Mouse (Mus musculus): ENCODE measurements around the gene Thsd7b.
"Not testable (repeated sequence)": the region's sequence is repeated elsewhere in the genome, so short reads cannot be mapped to it uniquely, and the experiment has no call there.

The Thsd7b gene

DNA sequence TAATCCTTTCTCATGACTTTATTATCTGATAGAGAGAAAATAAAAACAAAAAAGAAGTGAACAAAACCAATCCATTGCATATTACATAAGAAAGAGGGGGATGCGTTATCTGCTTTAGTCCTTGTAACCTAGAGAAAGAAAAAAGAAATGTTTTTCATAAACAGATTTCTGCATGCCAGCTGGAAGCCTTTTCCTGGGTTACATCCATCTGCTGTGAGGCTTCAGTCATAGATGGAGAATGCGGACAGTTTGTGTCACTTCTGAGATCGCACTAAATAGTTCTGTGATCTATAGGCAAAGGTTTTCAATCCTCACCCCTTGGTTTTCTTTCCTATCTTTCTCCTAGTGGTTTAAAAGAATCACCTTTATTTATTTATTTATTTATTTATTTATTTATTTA, 259.1 kb downstream of the Thsd7b start:
- no peak for DNase-seq

DNA sequence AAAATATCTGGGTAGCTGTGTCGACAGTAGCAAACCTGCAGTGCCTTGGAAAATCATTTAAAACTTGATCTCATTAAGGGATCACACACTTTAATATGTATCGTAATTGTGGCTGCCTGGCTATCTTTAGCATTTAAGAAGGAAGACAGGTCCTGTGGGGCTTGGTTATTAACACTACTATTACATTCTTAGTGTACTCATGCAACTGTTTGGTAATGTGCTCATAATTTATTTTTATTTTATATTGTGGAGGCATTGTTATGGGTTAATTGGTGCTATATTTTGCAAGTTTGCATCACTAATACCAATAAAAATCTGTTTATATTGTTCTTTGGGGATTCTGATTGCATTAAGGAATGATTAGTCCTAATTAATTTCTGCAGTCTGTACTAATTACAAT, 265.4 kb downstream of the Thsd7b start:
- DNase-seq, result no peak

DNA sequence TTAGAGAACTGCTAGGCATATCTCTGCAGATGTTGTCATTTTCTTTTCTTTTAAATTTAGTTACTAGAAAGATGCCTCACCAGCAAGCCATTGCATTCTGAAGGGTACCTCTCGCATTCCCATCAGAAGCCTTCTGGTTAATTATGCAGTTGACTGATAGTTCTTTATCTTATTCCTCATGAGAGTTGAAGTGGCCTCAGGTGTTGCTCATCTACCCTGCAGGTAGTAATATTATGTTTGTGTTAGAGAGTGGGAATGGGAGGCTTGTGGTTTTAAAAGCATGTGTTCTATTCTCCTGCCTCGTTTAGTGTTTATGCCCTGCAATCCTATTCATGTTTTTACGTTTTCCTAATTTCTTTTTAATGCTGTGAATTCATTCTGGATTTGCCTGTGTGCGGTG, 265.9 kb downstream of the Thsd7b start:
- no peak for DNase-seq

DNA sequence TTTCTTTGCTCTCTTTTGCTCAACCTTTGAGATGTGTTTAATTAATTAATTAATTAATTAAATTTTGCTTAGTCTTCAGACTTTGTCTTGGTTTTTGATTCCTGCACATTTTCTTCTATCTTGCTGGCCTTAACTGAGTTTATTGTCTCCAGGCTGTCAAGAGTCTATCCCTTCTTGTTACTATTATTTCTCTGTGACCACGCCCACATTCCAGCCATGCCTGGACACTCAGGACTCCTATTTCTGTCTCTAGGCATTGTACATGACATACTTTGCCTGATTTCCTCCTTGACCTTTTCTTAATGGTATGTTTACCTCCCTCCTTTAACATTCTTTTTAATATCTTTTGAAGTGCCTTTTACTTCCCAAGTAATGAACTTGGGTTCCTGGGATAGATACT, 267.6 kb downstream of the Thsd7b start:
- DNase-seq, result no peak

DNA sequence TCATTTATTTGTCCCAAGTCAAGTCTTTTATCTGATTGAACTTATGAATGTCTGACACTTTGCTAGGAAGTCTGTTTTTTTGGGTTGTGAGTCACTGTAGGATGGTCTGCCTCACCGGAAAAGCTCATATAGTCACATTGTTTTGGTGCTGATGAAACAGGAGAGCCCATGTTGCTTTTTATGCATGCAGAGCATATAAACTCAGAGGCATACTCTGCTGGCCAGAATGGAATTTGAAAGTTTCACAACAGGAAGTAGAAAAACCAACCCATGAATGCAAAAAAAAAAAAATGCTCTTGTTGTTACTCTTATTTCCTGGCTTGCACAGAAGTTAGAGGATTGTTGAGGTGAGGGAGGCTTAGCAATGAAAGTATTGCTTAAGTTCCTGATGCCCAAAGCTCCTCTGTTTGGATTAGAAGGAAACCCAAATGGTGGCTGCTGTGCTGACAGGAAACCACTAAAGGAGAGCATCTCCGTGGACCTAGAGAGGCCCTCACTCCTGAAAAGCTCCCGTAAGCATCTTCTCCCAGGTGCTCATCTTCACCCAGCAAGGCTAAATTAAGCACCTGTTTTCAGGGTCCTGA, 269.6 kb downstream of the Thsd7b start:
- no peak for DNase-seq

DNA sequence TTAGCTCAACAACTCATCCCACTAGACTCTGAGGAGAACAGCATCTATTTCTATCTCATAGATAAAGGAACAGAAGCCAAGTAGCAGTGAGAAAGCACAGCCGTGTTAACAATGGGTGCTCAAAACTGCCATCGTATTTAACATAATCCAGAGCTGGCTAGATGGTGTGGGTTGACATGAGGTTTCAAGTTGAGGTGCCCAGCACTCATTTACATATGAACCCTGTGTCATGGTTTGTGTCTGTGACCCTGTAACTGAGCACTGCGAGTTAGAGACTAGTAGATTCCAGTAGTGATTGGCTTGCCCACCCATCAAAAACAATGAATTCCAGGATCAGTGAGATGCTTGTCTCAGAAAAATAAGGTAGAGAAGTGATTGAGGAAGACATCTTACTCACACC, 270.1 kb downstream of the Thsd7b start:
- no peak for DNase-seq

DNA sequence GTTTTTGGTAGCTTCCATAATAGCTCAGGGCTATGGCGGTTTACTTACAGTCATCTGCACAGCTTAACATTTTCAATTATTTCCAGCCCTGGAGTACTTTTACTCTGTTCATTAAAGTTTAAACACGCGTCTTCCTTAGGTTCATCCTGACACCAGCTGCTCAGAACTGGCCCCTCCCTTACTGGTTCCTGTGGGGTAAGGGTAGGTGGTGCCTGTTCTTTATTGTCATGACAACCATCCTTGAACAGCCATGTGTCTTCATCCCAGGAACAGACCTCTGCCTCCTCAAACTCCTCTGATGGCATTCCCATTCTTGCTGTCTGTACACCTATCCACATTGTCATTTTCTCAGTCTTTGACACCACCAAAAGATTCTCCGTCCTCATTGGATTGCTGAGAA, 285.0 kb downstream of the Thsd7b start:
- DNase-seq, result no peak

DNA sequence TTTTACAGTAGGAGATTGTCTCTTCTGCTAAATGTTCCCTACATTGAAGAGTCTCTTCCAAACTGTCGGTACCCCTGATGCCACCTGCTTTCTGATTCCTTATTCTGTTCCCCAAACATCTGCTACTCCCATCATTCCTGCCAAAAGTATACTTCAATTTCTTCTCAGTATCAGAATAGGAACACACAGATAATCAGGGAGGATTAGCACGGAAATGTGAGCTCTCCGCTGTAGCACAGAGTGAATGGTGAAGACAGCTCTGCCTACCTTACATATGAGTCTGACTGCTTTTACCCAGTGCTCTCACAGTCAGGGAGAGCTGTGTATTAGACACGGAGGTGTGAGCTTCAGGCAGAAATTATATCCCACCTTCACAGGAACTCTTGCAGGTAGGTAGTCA, 286.0 kb downstream of the Thsd7b start:
- no peak for DNase-seq

DNA sequence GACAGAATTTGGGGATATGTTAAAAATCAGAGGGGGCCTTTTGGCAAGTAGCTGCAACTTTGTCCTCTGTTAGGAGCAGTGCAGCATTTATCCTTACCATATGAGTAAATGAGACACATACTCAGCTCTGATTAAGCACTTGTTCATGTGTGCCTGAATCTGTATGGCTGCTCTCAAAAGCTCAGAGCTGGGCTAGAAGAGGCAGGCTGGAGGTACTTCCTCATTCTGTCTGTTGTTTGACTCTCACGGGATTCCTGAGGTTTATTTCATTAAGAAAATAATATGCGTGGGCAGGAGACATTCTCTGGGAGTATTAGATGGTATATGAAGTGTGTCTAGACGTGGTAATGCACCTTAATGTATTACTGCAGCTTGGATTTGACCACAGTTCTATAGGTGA, 286.7 kb downstream of the Thsd7b start:
- no peak for DNase-seq

DNA sequence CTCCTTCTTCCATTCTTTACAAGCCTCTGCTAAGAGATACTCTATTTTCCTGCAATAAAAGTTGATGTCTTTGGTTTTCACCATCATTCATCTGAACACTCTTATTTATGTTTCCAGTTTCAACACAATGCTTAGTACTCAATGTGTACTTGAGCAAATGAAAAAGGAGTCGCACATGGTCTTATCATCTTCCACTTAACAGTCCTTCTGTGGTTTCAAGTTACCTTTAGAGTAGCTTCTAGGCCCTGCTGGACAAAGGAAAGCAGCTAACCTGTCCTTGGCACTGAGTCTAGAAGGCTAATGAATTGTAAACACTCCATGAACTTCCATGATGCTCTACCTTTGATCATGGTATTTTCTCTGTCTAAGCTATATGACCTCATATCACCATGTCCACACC, 289.6 kb downstream of the Thsd7b start:
- no peak for DNase-seq

DNA sequence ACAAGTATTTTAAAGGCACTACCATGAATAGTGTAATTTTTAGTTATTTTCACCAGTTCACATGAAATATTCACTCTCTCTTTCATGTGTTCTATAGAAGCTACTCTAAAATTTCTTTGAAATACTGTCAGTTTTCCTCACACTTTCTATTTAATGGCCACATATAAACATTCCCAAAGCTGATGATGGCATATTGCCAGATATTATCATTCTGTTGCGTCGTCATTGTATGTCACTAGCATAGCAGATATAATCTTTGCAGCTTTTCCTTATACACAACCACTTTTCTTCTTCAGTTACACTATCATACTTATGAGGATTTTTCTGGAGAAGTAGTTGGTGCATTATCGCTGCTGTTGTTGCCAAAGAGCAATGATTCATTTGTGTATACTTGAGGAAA, 297.4 kb downstream of the Thsd7b start:
- DNase-seq, result no peak

DNA sequence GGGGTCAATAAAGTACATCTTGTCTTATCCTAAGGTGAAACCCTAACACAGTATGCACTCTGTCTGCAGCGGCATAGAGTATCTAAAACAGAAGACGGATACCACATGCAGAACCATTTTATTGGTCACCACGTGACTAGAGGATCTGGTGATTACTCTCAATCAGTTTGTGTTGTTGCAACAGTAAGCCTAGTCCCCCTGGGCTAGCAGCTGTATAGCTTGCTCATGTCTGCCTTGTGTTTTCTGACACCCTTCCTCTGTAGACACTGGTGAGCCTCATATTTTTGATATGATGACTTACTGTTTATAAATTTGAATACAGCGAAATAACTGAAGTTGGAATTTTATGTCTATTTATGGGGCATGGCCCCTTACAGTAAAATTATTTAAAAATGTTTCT, 306.9 kb downstream of the Thsd7b start:
- no peak for DNase-seq

DNA sequence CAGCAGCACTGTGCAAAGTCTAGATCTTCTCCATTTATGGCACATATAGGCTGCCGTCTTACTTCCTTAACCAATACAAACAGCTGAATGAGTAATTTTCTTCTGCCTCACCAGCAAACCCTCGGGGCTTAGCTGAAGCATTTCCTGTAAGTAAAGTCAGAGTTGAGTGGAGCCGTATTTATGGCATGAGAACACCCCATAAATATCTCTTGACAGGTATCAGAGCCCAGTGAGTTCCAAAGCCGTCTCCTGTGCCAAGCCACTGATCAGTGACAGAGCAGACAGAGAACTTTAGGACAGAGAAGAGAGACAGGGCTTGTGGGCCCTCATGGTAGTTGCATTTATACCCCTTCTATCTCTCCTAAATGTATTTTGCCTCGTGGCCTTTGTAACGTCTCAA, 313.5 kb downstream of the Thsd7b start:
- DNase-seq, result no peak

DNA sequence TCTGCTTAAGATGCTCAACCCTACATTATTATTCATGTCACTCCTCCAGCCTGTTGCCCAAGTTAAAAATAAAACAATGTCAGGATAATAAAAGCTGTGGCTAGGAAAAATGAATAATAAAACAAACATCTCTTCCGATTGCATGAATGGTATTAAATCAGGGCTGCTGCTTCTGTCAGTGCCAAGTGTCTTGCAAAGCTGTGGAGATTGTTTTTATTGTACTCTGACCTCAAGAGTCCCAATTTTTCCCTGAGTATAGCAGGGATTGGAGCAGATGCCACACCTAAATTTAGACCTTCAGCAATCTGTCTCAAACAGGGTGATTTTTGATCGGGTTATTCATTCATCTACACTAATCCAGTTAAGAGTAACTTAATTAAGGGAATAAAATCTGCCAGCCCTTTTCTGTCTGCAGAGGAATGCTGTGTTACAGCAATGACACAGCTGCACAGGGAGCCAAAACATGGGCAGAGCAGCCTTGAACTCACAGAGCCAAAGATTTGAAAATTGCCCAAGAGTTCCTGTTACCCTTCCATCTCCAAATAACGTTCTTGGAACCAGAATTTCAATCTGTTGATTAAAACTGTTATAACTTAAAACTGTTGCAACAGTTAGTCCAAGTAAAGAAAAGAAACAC, 316.4 kb downstream of the Thsd7b start:
- DNase-seq, result no peak

DNA sequence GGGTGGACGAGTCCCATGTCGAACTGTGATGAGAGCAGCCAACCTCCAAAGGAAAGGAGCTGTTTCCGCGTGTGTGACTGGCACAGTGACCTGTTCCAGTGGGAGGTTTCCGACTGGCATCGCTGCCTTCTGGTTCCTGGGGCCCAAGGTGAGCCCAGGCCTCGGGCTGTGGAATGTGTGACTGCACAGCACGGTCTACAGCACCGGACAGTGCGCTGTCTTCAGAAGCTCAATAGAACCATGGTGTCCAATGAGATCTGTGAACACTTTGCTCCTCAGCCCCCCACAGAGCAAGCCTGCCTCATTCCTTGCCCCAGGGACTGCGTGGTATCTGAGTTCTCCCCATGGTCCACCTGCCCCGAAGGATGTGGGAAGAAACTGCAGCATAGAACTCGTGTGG, 322.3 kb downstream of the Thsd7b start:
- no peak for DNase-seq

DNA sequence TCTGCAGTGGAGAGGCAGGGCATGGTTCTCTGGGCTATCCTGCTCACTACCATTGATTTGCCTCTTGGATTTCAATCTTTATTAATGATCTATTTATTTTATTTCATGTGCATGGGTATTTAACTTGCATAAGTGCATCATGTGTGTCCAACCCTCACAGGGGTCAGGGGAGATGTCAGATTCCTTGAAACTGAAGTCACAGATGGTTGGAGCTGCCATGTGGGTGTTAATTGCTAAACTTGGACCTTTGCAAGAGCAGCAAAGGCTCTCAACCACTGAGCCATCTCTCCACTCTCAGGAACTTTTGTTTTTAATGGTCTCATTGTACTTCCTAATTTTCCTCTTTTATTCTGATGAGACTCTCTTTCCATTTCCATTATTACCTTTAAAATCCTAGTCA, 327.8 kb downstream of the Thsd7b start:
- DNase-seq, result no peak

DNA sequence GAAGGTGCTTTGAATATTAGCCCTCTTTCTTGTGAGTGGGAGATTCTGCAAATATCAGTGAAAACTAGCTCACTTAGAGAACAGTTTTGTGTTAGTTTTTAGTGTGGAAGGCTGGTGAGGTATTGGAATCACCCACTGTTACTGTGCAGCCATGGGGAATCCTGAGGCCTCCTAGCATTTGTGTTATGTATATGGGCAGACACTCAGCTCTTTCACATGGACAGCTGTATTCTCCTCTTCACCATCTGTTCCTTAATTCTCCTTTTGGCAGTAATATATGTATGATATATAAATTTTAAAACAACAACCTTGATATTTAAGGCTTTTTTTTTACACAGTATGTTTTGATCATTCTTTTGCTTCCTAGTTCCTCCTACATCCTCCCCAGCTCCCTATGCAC, 329.2 kb downstream of the Thsd7b start:
- no peak for DNase-seq

DNA sequence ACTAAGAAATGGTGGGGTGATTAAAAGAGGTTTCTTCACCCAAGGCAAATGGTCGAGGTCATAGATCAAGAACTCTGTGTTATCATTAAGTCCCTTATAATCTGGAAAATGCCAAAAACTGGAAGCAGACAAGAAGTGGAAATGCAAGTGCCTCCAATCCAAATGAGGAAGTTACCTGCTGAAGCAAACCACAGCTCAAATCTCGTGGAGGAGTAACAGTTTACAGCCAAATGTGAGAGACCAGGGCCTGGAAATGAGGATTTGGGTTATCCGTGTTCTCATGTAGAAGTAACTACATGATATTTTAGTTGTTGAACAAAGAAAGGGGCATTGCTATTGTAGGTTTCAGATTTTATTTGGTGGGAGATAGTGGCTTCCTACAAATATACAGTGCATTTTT, 335.3 kb downstream of the Thsd7b start:
- DNase-seq, result no peak

DNA sequence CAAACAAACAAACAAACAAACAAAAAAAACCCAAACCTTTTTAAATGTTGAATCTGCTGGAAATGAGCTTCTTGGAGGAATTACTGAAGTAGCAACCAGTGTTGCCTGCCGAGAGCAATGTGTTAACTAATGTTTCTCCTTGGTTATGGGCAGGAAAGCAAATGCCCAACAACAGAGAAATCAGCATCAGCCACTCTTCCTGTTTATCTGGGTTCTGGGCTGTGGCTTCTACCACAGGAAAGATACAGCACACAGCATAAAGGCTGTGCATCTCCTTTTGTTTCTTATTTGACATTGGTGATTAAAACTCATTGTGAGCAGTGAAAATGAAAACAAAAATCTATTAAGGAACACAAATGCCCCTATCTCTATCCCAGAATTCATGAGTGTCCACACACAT, 343.0 kb downstream of the Thsd7b start:
- DNase-seq, result no peak

DNA sequence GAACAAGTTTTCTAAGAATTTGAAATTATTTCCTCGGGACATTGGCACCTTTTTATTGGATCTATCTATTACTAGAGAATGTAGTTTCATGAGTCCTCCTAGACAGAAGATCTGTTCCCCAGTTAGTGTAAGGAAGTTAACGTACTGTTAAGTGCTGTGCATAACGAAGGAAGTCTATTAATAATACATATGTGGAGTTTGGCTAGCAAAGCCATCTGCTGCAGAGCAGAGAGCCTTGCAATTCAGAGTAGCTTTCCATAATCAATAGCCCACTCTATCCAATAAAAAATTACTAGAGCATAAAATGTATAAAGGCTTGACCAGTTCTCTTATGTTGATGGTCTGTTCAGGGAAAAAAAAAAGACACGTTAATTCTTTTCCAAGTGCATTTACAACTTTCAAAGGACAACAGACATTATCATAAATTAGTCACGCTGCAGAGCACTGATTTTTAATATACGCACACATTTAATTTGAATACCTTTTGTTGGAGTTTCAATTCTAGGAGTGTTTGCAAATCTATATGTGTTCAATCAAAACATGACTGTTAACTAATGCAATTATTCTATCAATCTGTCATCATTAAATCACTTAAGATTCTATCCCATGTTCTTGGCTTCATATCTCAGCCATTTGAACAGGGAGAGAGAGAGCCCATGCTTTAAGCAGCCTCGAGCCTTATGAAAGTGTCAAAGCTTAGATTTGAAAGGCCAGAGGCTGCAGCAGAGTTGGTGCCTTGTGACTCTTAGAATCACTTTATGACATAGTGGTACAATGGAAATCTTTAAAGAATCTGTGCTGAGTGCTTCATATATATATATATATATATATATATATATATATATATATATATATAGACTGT, 346.6 kb downstream of the Thsd7b start:
- DNase-seq, result no peak

DNA sequence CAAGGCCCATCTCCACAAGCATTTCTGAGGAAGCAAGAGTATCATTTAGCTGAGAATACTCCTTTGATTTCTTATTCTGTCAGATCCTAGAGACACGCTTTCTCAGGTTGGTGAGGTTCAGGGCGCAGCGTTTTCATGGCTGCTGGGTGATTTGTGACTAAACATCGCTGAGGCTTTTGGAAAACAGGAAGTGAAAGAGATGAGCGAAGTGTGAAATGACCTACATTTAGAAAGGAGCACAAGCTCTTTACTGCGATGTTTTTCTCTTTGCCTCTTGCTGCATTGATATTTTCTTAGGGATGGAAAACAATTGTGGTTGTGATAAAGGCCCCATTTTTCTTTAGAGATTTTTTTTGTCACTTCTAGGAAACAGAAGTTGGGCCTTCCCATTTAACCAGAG, 351.4 kb downstream of the Thsd7b start:
- DNase-seq, result no peak

DNA sequence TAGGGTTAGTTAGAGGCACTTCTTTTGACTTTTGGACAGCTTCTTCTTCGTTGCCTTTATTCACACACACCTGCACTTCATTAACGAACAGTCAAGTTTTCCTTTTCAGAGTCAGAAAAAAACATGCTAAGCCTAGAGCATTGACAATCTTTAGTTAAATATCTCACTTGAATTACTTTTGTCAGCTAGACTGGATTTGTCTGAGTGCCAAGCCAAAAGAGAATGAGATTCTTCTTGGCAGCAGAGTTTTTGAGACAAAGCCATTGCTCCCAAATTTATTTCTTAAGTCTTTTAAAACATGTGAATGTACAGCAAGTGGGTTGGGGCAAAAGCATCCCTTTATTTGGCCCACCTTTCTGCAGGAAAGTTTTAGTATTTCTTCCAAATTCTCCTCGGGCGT, 362.0 kb downstream of the Thsd7b start:
- DNase-seq, result no peak

DNA sequence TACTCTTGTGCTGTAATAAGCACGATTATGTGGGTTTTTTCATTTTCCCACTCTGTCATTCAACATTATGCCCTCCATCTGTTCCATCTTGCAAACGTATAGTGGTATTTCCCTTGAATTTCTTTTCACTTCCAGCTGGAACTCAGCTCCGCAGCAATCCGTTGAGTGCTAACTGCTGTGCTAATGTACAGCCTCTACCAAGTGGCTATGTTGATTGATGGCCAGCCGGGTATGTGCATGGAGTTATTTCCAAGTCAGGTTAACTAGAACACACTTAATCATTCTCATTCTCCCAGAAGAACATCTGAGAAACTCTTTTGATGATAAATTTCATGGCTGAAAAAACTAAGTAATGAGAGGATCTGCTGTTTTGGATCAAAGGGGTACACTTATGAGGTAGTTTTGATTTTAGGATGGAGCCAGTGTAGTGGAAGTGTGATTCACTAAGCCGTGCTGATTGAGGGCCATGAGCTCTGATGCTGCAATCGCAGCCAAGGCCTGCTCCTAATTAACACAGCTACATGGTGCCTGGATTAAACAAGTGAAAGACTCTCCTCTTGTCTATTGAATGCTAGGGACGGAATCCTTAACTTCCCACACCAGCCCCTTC, 371.3 kb downstream of the Thsd7b start:
- DNase-seq, result no peak

DNA sequence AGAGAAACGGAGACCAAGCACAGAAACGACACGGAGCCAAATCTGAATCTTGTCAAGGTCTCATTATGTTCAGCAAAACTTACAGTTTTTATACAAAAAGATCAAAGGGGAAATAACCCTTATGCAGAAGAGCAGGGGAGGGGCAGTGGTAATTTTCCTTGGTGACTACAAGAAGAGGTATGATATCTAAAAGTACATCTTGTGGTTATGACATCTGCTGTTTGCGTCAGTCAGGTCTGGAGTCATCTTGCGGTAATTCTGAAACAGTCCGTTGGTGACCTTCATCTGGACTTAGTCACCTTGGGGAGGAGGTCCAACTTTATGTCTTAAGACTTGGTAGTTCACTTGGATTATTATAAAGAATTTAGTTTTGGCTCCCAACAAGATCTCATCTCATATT, 378.3 kb downstream of the Thsd7b start:
- not testable (repeated sequence) for DNase-seq
